Mouse (Mus musculus) liver, postnatal 0 days (tissue): ENCODE data around the gene Iba57.

Source experiments
- CTCF ChIP-seq: sonication (generic); IDR thresholded peaks from 2 replicates; pipeline ENCODE4 v1.5.1; 2016; ENCODE audit warnings: antibody characterized with exemption, low read depth
- EP300 ChIP-seq: IDR thresholded peaks from 2 replicates; pipeline ENCODE4 v1.6.1; 2016; ENCODE audit warnings: antibody characterized with exemption, low read depth, mild to moderate bottlenecking

DNA sequence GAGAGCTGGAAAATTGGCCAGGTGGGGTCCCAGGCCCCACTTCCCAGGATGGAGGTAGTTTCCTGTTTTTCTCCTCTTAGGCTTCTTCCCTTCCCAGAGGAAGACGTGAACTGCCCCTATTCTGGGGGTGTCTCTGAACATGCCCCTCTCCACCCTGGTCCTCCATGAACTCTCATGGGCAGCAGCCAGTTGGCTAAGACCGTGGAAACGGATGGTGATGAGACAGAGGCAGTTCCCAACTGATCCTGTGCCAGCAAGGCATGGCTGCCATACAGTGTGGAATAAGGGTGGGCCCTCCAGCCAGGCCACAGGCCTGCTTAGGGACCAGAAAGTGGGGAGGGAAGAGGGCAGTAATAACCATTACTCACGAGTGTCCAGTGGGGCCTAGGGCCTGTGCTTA lies 7.0 kb upstream of the Iba57 start:
- TF ChIP-seq EP300 (no peak), CTCF (no peak)
